Mouse (Mus musculus): ENCODE measurements around the gene Polm. TPM values are rescaled to one million over a fixed set of nuclear protein-coding genes. Genes with fewer than 3 reads are reported as not detected.

The Polm gene
- polyA plus RNA-seq, 1 experiment = 10.6 TPM

DNA sequence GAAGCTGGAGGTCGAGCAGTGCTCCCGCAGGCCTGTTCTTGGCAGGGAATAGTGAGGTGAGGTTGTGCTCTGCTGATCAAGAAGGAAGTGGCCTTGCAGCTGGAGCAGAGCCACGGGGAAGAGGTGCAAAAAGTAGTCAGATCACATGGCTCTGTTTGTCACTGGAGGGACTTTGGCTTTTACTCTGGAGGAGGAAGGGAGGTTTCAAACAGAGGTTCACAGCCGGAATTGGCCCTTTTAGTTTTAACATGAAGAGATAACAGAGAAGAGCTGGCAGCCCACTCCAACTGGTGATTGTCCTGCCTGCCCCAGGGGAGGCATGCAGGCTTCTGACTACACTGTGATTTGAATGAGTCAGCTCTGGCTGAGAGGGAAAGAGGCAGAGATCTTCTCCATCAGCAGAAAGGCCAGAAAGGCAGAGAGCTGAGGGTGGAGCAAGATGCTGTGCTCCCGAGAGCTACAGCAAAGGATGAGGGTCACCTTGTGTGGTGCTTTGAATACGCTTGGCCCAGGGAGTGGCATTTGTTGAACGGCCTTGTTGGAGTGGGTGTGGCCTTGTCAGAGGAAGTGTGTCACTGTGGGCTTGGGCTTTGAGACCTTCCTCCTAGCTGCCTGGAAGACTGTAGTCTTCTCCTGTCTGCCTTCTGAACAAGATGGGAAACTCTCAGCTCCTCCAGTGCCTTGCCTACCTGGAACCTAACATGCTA is 9.0 kb upstream of the Polm start:
- TF ChIP-seq CTCF (IDR thresholded peaks at IDR 0.05; ENCODE audit: extremely low read depth, insufficient read depth, low read length) = no peak
- no peak for TF ChIP-seq POLR2A (IDR thresholded peaks at IDR 0.05; ENCODE audit: extremely low read depth, insufficient read depth, low read length)
- no peak overlapping the region for H3K4me3 ChIP-seq (ENCODE audit: insufficient read depth, low read length)
- no peaks in the 10 kb centered on the region; the same call in 1 of the 2 replicates for H3K4me1 ChIP-seq (ENCODE audit: control insufficient read depth, insufficient read depth, low read length)
- no peak overlapping the region for H3K27ac ChIP-seq (ENCODE audit: insufficient read depth, low read length)

DNA sequence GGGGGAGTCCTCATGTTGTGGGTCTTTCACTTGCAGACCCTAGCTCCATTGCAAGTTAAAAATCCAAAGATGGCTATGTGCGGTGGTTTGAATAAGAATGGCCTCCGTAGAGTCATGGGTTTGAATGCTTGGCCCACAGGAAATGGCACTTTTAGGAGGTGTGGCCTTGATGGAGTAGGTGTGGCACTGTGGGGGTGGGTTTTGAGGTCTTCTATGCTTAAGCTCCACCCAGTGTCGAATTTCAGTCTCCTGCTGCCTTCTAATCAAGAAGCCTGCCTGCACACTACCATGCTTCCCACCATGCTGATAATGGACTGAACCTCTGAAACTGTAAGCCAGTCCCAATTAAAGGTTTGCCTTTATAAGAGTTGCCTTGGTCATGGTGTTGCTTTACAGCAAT is 5.3 kb upstream of the Polm start:
- Histone ChIP-seq H3K4me1 (ENCODE audit: control insufficient read depth, insufficient read depth, low read length) (no peaks in the 10 kb centered on the region), H3K27ac (ENCODE audit: insufficient read depth, low read length) (no peak overlapping the region), H3K4me3 (ENCODE audit: insufficient read depth, low read length) (no peak overlapping the region)
- TF ChIP-seq POLR2A (IDR thresholded peaks at IDR 0.05; ENCODE audit: extremely low read depth, insufficient read depth, low read length) (no peak), CTCF (IDR thresholded peaks at IDR 0.05; ENCODE audit: extremely low read depth, insufficient read depth, low read length) (no peak)

DNA sequence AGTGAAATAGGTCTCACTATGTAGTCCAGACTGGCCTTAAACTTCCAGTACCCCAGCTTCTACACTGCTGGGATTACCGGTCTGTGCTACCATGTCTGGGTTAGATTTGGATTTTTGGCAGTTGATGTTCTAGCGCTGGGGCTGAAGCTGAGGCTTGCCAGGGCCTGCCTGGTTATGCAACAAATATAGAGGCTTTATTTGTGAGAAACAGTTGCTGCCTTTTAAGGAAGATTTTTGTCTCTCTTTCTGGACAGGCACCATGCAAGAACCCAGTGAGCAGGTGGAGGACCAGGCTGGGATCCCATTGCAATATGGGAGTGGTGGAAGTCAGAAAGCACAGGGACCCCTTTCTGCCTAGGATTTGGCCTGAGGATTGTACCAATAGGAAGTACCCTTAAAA is 3.9 kb upstream of the Polm start:
- no peak overlapping the region for H3K4me3 ChIP-seq (ENCODE audit: insufficient read depth, low read length)
- H3K27ac ChIP-seq (ENCODE audit: insufficient read depth, low read length) = no peak overlapping the region
- H3K4me1 ChIP-seq (ENCODE audit: control insufficient read depth, insufficient read depth, low read length) = no peaks in the 10 kb centered on the region
- TF ChIP-seq CTCF (IDR thresholded peaks at IDR 0.05; ENCODE audit: extremely low read depth, insufficient read depth, low read length) (no peak), POLR2A (IDR thresholded peaks at IDR 0.05; ENCODE audit: extremely low read depth, insufficient read depth, low read length) (no peak)

DNA sequence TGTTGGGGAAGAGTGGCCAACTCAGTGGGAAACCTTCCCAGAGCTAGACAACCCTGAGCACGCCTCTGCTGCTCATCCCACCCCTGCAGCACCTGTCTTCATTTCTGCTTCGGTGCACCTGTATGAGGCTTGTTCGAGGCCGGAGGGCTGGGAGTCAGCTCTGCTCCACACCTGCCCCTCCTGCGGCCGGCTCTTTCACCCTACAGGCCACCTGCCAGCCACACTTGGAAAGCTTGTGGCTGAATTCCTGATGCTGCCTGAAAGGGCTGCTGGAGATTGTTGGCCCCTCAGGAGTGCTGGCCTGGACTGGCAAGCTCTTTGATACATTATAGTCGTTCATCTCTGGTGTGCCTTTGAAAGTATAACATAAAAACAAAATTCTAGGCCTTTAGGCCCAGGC is 2.5 kb upstream of the Polm start:
- H3K27ac ChIP-seq (ENCODE audit: insufficient read depth, low read length) = no peak overlapping the region
- no peaks in the 10 kb centered on the region for H3K4me1 ChIP-seq (ENCODE audit: control insufficient read depth, insufficient read depth, low read length)
- no peak overlapping the region for H3K4me3 ChIP-seq (ENCODE audit: insufficient read depth, low read length)
- no peak for TF ChIP-seq POLR2A (IDR thresholded peaks at IDR 0.05; ENCODE audit: extremely low read depth, insufficient read depth, low read length)
- no peak for TF ChIP-seq CTCF (IDR thresholded peaks at IDR 0.05; ENCODE audit: extremely low read depth, insufficient read depth, low read length)

- Histone ChIP-seq H3K4me1 (ENCODE audit: control insufficient read depth, insufficient read depth, low read length) (no peaks in the 10 kb centered on the region), H3K4me3 (ENCODE audit: insufficient read depth, low read length) (no peak overlapping the region), H3K27ac (ENCODE audit: insufficient read depth, low read length) (no peak overlapping the region)
- TF ChIP-seq POLR2A (IDR thresholded peaks at IDR 0.05; ENCODE audit: extremely low read depth, insufficient read depth, low read length) (no peak), CTCF (IDR thresholded peaks at IDR 0.05; ENCODE audit: extremely low read depth, insufficient read depth, low read length) (peak; percentile 39)
Observed at GRCm38 (mm10) chr11:5836126-5836525, 1.7 kb downstream of the Polm start.

- H3K4me1 ChIP-seq (ENCODE audit: control insufficient read depth, insufficient read depth, low read length) = no peaks in the 10 kb centered on the region
- no peak for TF ChIP-seq POLR2A (IDR thresholded peaks at IDR 0.05; ENCODE audit: extremely low read depth, insufficient read depth, low read length)
- no peak for TF ChIP-seq CTCF (IDR thresholded peaks at IDR 0.05; ENCODE audit: extremely low read depth, insufficient read depth, low read length)
- no peak overlapping the region for H3K4me3 ChIP-seq (ENCODE audit: insufficient read depth, low read length)
- H3K27ac ChIP-seq (ENCODE audit: insufficient read depth, low read length) = no peak overlapping the region
Observed at GRCm38 (mm10) chr11:5835057-5835456, 2.8 kb downstream of the Polm start.

DNA sequence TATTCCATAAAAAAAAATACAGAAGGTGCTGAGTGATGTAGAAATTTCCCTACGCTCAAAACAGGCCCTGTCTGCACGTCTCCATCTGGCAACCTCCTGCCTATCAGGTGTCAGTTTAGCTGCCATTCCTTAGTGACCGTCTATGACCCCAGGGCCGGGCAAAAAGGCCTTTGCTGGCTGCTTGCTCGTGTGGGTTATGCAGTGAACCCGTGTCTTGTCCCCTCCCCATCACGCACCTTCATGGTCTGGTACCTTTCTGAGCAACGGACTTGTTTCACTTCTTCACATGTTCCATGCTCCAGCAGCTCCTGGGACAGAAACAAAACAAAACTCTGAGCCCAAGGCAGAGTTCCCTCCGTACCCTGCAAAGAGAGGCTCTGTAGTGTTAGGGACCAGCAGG is 3.3 kb downstream of the Polm start:
- H3K4me1 ChIP-seq (ENCODE audit: control insufficient read depth, insufficient read depth, low read length) = no peaks in the 10 kb centered on the region
- no peak overlapping the region for H3K27ac ChIP-seq (ENCODE audit: insufficient read depth, low read length)
- TF ChIP-seq CTCF (IDR thresholded peaks at IDR 0.05; ENCODE audit: extremely low read depth, insufficient read depth, low read length) (no peak), POLR2A (IDR thresholded peaks at IDR 0.05; ENCODE audit: extremely low read depth, insufficient read depth, low read length) (no peak)
- no peak overlapping the region for H3K4me3 ChIP-seq (ENCODE audit: insufficient read depth, low read length)

DNA sequence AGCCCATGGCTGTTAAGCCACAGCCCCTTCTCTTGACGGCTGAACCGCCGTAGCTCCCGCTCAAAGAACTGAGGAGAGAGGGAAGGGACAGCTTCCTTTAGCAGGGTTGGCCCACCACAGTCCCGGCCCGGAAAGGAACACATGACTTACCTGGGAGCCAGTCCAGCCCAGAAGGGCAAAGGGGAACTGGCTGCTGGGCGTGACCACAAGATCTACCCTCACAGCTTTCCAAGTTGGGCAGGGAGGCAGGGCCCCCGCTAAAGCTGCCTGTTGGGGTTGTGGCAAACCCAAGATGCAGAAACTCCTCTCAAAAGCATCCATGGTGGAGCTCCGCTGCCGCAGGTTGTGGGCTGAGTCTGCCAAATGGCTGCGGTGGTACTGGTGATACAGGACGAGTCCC is 8.5 kb downstream of the Polm start:
- Histone ChIP-seq H3K27ac (ENCODE audit: insufficient read depth, low read length) (no peak overlapping the region), H3K4me1 (ENCODE audit: control insufficient read depth, insufficient read depth, low read length) (no peaks in the 10 kb centered on the region), H3K4me3 (ENCODE audit: insufficient read depth, low read length) (no peak overlapping the region)
- TF ChIP-seq POLR2A (IDR thresholded peaks at IDR 0.05; ENCODE audit: extremely low read depth, insufficient read depth, low read length) (no peak), CTCF (IDR thresholded peaks at IDR 0.05; ENCODE audit: extremely low read depth, insufficient read depth, low read length) (no peak)

GRCm38 (mm10) chr11:5828509-5829191 is 9.2 kb downstream of the Polm start:
- no peaks in the 10 kb centered on the region for H3K4me1 ChIP-seq (ENCODE audit: control insufficient read depth, insufficient read depth, low read length)

GRCm38 (mm10) chr11:5827931-5828330 is 9.9 kb downstream of the Polm start:
- TF ChIP-seq CTCF (IDR thresholded peaks at IDR 0.05; ENCODE audit: extremely low read depth, insufficient read depth, low read length) = no peak
- TF ChIP-seq POLR2A (IDR thresholded peaks at IDR 0.05; ENCODE audit: extremely low read depth, insufficient read depth, low read length) = no peak
- Histone ChIP-seq H3K4me3 (ENCODE audit: insufficient read depth, low read length) (no peak overlapping the region), H3K4me1 (ENCODE audit: control insufficient read depth, insufficient read depth, low read length) (no peaks in the 10 kb centered on the region)

More at GRCm38 (mm10) chr11:5828509-5829191, 9.2 kb downstream of the Polm start:
- TF ChIP-seq CTCF (IDR thresholded peaks at IDR 0.05; ENCODE audit: extremely low read depth, insufficient read depth, low read length) = no peak
- TF ChIP-seq POLR2A (IDR thresholded peaks at IDR 0.05; ENCODE audit: extremely low read depth, insufficient read depth, low read length) = no peak
- H3K4me3 ChIP-seq (ENCODE audit: insufficient read depth, low read length) = no peak overlapping the region
- no peak overlapping the region for H3K27ac ChIP-seq (ENCODE audit: insufficient read depth, low read length)

More at GRCm38 (mm10) chr11:5827931-5828330, 9.9 kb downstream of the Polm start:
- H3K27ac ChIP-seq (ENCODE audit: insufficient read depth, low read length) = no peak overlapping the region
